Mouse (Mus musculus): ENCODE results near the gene Slco1c1. TPM values are rescaled to one million over a fixed set of nuclear protein-coding genes. Genes with fewer than 3 reads are reported as not detected.

Gene Slco1c1
- 12.5 and 19.8 TPM in 2 replicates for polyA plus RNA-seq (2015; fragmentation: Nextera tagmentation; extraction: Ambion mirVana)

GRCm38 (mm10) chr6:141523747-141524640, at the start of gene Slco1c1:
TSS of gene Slco1c1 (plus strand) at chr6:141524368.
- Histone ChIP-seq H3K9me3 (no peaks in the 10 kb centered on the region), H3K4me1 (replicated peaks) (no peaks in the 10 kb centered on the region), H3K27ac (no peak within 1 kb of the TSS), H3K27me3 (no peaks in the 10 kb centered on the region), H3K4me3 (no peak within 1 kb of the TSS), H3K36me3 (no peaks in the 10 kb centered on the region), H3K4me2 (no peak within 1 kb of the TSS), H3K9ac (no peak within 1 kb of the TSS)
- WGBS: 44% methylated on average over 2 of the region's 2 CpGs
- no peak for ATAC-seq (ENCODE audit: low FRiP score)

GRCm38 (mm10) chr6:141474696-141475095, 49.5 kb upstream of the Slco1c1 start:
- Histone ChIP-seq H3K27me3 (no peaks in the 10 kb centered on the region), H3K4me2 (no peak overlapping the region), H3K4me3 (no peak overlapping the region), H3K9me3 (0 out of 2 replicates have a peak, but pooled peaks cover 5% of the 10 kb centered on the region), H3K9ac (no peak overlapping the region), H3K27ac (no peak overlapping the region), H3K36me3 (no peaks in the 10 kb centered on the region), H3K4me1 (replicated peaks) (no peaks in the 10 kb centered on the region)
- WGBS: 55% methylated on average over 3 of the region's 3 CpGs
- no peak for ATAC-seq (ENCODE audit: low FRiP score)

GRCm38 (mm10) chr6:141485302-141486021, 38.7 kb upstream of the Slco1c1 start:
- H3K4me1 ChIP-seq (replicated peaks): 0 out of 2 replicates have a peak, but pooled peaks cover 3% of the 10 kb centered on the region
- no peak overlapping the region for H3K4me2 ChIP-seq
- no peak overlapping the region for H3K9ac ChIP-seq
- WGBS: 64% methylated on average over 10 of the region's 10 CpGs
- ATAC-seq (ENCODE audit: low FRiP score): peak; percentile 81
- no peaks in the 10 kb centered on the region for H3K27me3 ChIP-seq
- no peaks in the 10 kb centered on the region for H3K9me3 ChIP-seq
- H3K27ac ChIP-seq: no peak overlapping the region
- H3K4me3 ChIP-seq: no peak overlapping the region
- H3K36me3 ChIP-seq: no peaks in the 10 kb centered on the region

GRCm38 (mm10) chr6:141487266-141487665, 36.9 kb upstream of the Slco1c1 start:
- no peak overlapping the region for H3K4me2 ChIP-seq
- no peak overlapping the region for H3K4me3 ChIP-seq
- 0 out of 2 replicates have a peak, but pooled peaks cover 3% of the 10 kb centered on the region for H3K4me1 ChIP-seq (replicated peaks)
- H3K27ac ChIP-seq: no peak overlapping the region
- no peaks in the 10 kb centered on the region for H3K27me3 ChIP-seq
- 72% methylated on average over 7 of the region's 7 CpGs for WGBS
- no peaks in the 10 kb centered on the region for H3K9me3 ChIP-seq
- no peaks in the 10 kb centered on the region for H3K36me3 ChIP-seq
- H3K9ac ChIP-seq: no peak overlapping the region
- 0 out of 2 replicates have a peak, but pooled peaks have one; percentile 48 for ATAC-seq (ENCODE audit: low FRiP score)

GRCm38 (mm10) chr6:141488619-141489018, 35.5 kb upstream of the Slco1c1 start:
- H3K4me2 ChIP-seq: no peak overlapping the region
- no peak for ATAC-seq (ENCODE audit: low FRiP score)
- H3K4me1 ChIP-seq (replicated peaks): 0 out of 2 replicates have a peak, but pooled peaks cover 3% of the 10 kb centered on the region
- H3K27ac ChIP-seq: no peak overlapping the region
- H3K4me3 ChIP-seq: no peak overlapping the region
- 16% methylated on average over 11 of the region's 11 CpGs for WGBS
- H3K27me3 ChIP-seq: peaks cover 6% of the 10 kb centered on the region; the same call in 1 of the 2 replicates
- H3K9me3 ChIP-seq: no peaks in the 10 kb centered on the region
- no peaks in the 10 kb centered on the region for H3K36me3 ChIP-seq
- no peak overlapping the region for H3K9ac ChIP-seq

GRCm38 (mm10) chr6:141494909-141495308, 29.3 kb upstream of the Slco1c1 start:
- Histone ChIP-seq H3K9ac (no peak overlapping the region), H3K27ac (no peak overlapping the region), H3K9me3 (no peaks in the 10 kb centered on the region), H3K36me3 (no peaks in the 10 kb centered on the region), H3K27me3 (peaks cover 13% of the 10 kb centered on the region; the same call in 1 of the 2 replicates), H3K4me1 (replicated peaks) (peaks cover 16% of the 10 kb centered on the region), H3K4me2 (no peak overlapping the region), H3K4me3 (no peak overlapping the region)
- 71% methylated on average over 4 of the region's 4 CpGs for WGBS
- no peak for ATAC-seq (ENCODE audit: low FRiP score)

- peak overlapping the region; percentile 52 for H3K27ac ChIP-seq
- peak; percentile 78 for ATAC-seq (ENCODE audit: low FRiP score)
- H3K36me3 ChIP-seq: no peaks in the 10 kb centered on the region
- no peak overlapping the region for H3K9ac ChIP-seq
- H3K9me3 ChIP-seq: no peaks in the 10 kb centered on the region
- no peak overlapping the region for H3K4me2 ChIP-seq
- WGBS: 11% methylated on average over 13 of the region's 13 CpGs
- no peak overlapping the region for H3K4me3 ChIP-seq
- H3K4me1 ChIP-seq (replicated peaks): peaks cover 16% of the 10 kb centered on the region
- peaks cover 13% of the 10 kb centered on the region; the same call in 1 of the 2 replicates for H3K27me3 ChIP-seq
These were observed 28.3 kb upstream of the Slco1c1 start for GRCm38 (mm10) chr6:141495634-141496418.

GRCm38 (mm10) chr6:141499511-141499910, 24.7 kb upstream of the Slco1c1 start:
- H3K27ac ChIP-seq: no peak overlapping the region
- H3K9me3 ChIP-seq: no peaks in the 10 kb centered on the region
- H3K4me2 ChIP-seq: no peak overlapping the region
- H3K36me3 ChIP-seq: no peaks in the 10 kb centered on the region
- H3K9ac ChIP-seq: no peak overlapping the region
- H3K4me1 ChIP-seq (replicated peaks): peaks cover 16% of the 10 kb centered on the region
- no peak overlapping the region for H3K4me3 ChIP-seq
- no peak for ATAC-seq (ENCODE audit: low FRiP score)
- 0 out of 2 replicates have a peak, but pooled peaks cover 5% of the 10 kb centered on the region for H3K27me3 ChIP-seq

GRCm38 (mm10) chr6:141501171-141501570, 23.0 kb upstream of the Slco1c1 start:
- no peak overlapping the region for H3K27ac ChIP-seq
- H3K4me1 ChIP-seq (replicated peaks): peaks cover 3% of the 10 kb centered on the region
- H3K9ac ChIP-seq: no peak overlapping the region
- ATAC-seq (ENCODE audit: low FRiP score): no peak
- no peak overlapping the region for H3K4me2 ChIP-seq
- no peaks in the 10 kb centered on the region for H3K9me3 ChIP-seq
- no peaks in the 10 kb centered on the region for H3K36me3 ChIP-seq
- H3K27me3 ChIP-seq: 0 out of 2 replicates have a peak, but pooled peaks cover 5% of the 10 kb centered on the region
- H3K4me3 ChIP-seq: no peak overlapping the region
- WGBS: 85% methylated on average over 3 of the region's 3 CpGs

GRCm38 (mm10) chr6:141522541-141522940, 1.6 kb upstream of the Slco1c1 start:
- WGBS: 92% methylated on average over 2 of the region's 2 CpGs
- no peak overlapping the region for H3K4me2 ChIP-seq
- H3K4me3 ChIP-seq: no peak overlapping the region
- H3K27ac ChIP-seq: no peak overlapping the region
- H3K9ac ChIP-seq: no peak overlapping the region
- H3K9me3 ChIP-seq: no peaks in the 10 kb centered on the region
- no peaks in the 10 kb centered on the region for H3K27me3 ChIP-seq
- H3K36me3 ChIP-seq: no peaks in the 10 kb centered on the region
- H3K4me1 ChIP-seq (replicated peaks): no peaks in the 10 kb centered on the region
- no peak for ATAC-seq (ENCODE audit: low FRiP score)

GRCm38 (mm10) chr6:141525787-141526186, 1.6 kb downstream of the Slco1c1 start:
- no peaks in the 10 kb centered on the region for H3K36me3 ChIP-seq
- ATAC-seq (ENCODE audit: low FRiP score): no peak
- H3K4me2 ChIP-seq: no peak overlapping the region
- no peaks in the 10 kb centered on the region for H3K27me3 ChIP-seq
- H3K4me3 ChIP-seq: no peak overlapping the region
- H3K4me1 ChIP-seq (replicated peaks): no peaks in the 10 kb centered on the region
- no peak overlapping the region for H3K9ac ChIP-seq
- WGBS: 49% methylated on average over 1 of the region's 1 CpGs
- no peak overlapping the region for H3K27ac ChIP-seq
- no peaks in the 10 kb centered on the region for H3K9me3 ChIP-seq

GRCm38 (mm10) chr6:141530865-141531264, 6.7 kb downstream of the Slco1c1 start:
- 77% methylated on average over 6 of the region's 6 CpGs for WGBS

More at GRCm38 (mm10) chr6:141530865-141531264, 6.7 kb downstream of the Slco1c1 start:
- no peak for ATAC-seq (ENCODE audit: low FRiP score)
- Histone ChIP-seq H3K4me2 (no peak overlapping the region), H3K9ac (no peak overlapping the region), H3K9me3 (no peaks in the 10 kb centered on the region), H3K27me3 (no peaks in the 10 kb centered on the region), H3K4me3 (no peak overlapping the region), H3K27ac (no peak overlapping the region), H3K4me1 (replicated peaks) (no peaks in the 10 kb centered on the region), H3K36me3 (no peaks in the 10 kb centered on the region)
